Mouse (Mus musculus): ENCODE measurements at regions not wholly inside any gene's neighbourhood (a gene's known extent, or its start where the extent isn't known, plus 50 kb on each side); places are given as distances from the start of the nearest gene placed in this dataset.
A peak's percentile ranks its signal among the peaks of the same experiment; 100 is the strongest.

- DNase-seq (ENCODE audit: low spot score) = no peak
Measured at GRCm38 (mm10) chr1:75612083-75612720, 66.1 kb downstream of the Slc4a3 start.

GRCm38 (mm10) chr1:75613206-75613605, 67.1 kb downstream of the Slc4a3 start:
- DNase-seq (ENCODE audit: low spot score) = no peak

GRCm38 (mm10) chr1:75616971-75617370, 70.9 kb downstream of the Slc4a3 start:
- no peak for DNase-seq (ENCODE audit: low spot score)

- DNase-seq (ENCODE audit: low spot score) = no peak
Measured at GRCm38 (mm10) chr1:75618367-75618790, 72.3 kb downstream of the Slc4a3 start.

GRCm38 (mm10) chr1:75630287-75630686, 84.2 kb downstream of the Slc4a3 start:
- no peak for DNase-seq (ENCODE audit: low spot score)

- no peak for DNase-seq (ENCODE audit: low spot score)
Measured at GRCm38 (mm10) chr1:75631729-75632128, 85.7 kb downstream of the Slc4a3 start.

GRCm38 (mm10) chr1:75635591-75635990, 89.5 kb downstream of the Slc4a3 start:
- DNase-seq (ENCODE audit: low spot score) = no peak

GRCm38 (mm10) chr1:75639031-75640001, 93.2 kb downstream of the Slc4a3 start:
- DNase-seq (ENCODE audit: low spot score) = no peak

GRCm38 (mm10) chr1:75642496-75642895, 96.4 kb downstream of the Slc4a3 start:
- no peak for DNase-seq (ENCODE audit: low spot score)

GRCm38 (mm10) chr1:75652547-75652946, 106.5 kb downstream of the Slc4a3 start:
- peak; percentile 70 for DNase-seq (ENCODE audit: low spot score)

GRCm38 (mm10) chr1:75652987-75653573, 107.0 kb downstream of the Slc4a3 start:
- DNase-seq (ENCODE audit: low spot score) = no peak

GRCm38 (mm10) chr1:75653671-75654076, 107.6 kb downstream of the Slc4a3 start:
- peak; percentile 81 for DNase-seq (ENCODE audit: low spot score)

- no peak for DNase-seq (ENCODE audit: low spot score)
Measured at GRCm38 (mm10) chr1:75656592-75656991, 110.5 kb downstream of the Slc4a3 start.

GRCm38 (mm10) chr1:75660336-75661100, 114.5 kb downstream of the Slc4a3 start:
- no peak for DNase-seq (ENCODE audit: low spot score)

GRCm38 (mm10) chr1:75662141-75662990, 116.3 kb downstream of the Slc4a3 start:
- DNase-seq (ENCODE audit: low spot score) = no peak

GRCm38 (mm10) chr1:75667736-75668269, 121.7 kb downstream of the Slc4a3 start:
- no peak for DNase-seq (ENCODE audit: low spot score)

- no peak for DNase-seq (ENCODE audit: low spot score)
Measured at GRCm38 (mm10) chr1:75676295-75676694, 130.2 kb downstream of the Slc4a3 start.

- DNase-seq (ENCODE audit: low spot score) = no peak
Measured at GRCm38 (mm10) chr1:75677695-75678094, 131.6 kb downstream of the Slc4a3 start.

GRCm38 (mm10) chr1:75678279-75678678, 132.2 kb downstream of the Slc4a3 start:
- DNase-seq (ENCODE audit: low spot score) = no peak

- DNase-seq (ENCODE audit: low spot score) = no peak
Measured at GRCm38 (mm10) chr1:75680366-75680765, 134.3 kb downstream of the Slc4a3 start.

GRCm38 (mm10) chr1:75681913-75682312, 135.8 kb downstream of the Slc4a3 start:
- no peak for DNase-seq (ENCODE audit: low spot score)
